Mouse (Mus musculus): Measurements from ENCODE around the gene Yars2. TPM values are rescaled to one million over a fixed set of nuclear protein-coding genes. Genes with fewer than 3 reads are reported as not detected.

Gene Yars2
- polyA plus RNA-seq, 1 experiment from 2014 or later = 38.7 TPM

DNA sequence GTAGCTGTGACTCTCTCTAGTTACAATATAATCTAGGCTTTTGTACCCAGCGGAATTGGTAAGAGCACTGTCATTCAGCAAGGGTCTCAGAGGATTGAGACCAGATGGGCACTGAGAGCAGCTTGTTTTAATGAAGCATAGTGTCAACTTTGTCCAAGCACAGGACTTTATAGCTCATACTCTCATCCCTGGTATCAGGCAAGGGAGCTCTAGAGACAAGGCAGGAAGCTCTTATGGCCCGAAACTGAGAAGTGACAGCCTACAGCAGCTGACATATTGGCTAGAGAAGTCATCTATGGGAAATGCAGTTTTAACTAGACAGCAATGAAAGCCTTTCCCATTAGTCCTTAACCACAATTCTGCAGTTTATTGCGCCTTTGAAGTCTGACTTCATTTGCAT lies 29.8 kb upstream of the Yars2 start:
- Histone ChIP-seq H3K27me3 (ENCODE audit: control insufficient read depth, insufficient read depth, low read length) (no peaks in the 10 kb centered on the region), H3K4me2 (replicated peaks; ENCODE audit: low read depth, low read length) (no peak overlapping the region), H3K9me3 (ENCODE audit: control insufficient read depth, low read length) (no peaks in the 10 kb centered on the region), H3K9ac (ENCODE audit: low read depth, low read length) (no peak overlapping the region), H3K27ac (ENCODE audit: low read depth, low read length) (no peak overlapping the region), H3K4me3 (ENCODE audit: low read depth, low read length) (no peak overlapping the region), H3K4me1 (replicated peaks; ENCODE audit: control insufficient read depth, insufficient read depth, low read length) (no peaks in the 10 kb centered on the region), H3K36me3 (ENCODE audit: control insufficient read depth, insufficient read depth, low read length) (no peaks in the 10 kb centered on the region)
- ATAC-seq (ENCODE audit: low FRiP score) (no peak), DNase-seq (ENCODE audit: low spot score) (no peak)
- WGBS = 45% methylated on average over 3 of the region's 3 CpGs

DNA sequence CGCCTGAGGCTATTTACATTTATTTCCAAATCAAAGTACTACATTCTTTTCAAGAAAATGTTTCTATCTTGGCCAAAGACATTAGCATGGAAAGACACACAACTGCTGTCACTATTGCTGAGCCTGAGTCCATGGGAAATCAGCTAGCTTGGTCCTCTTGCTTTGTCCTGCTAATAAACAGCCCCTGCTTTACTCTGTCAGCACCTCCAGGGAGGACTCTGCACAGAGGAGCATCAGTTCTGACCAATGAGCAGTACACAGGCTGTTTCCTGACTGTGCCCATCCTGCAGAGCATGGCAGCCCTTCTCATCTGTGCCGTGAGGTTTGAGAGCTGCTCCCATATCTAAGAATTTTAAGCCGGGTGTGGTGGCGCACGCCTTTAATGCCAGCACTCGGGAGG lies 29.0 kb upstream of the Yars2 start:
- Histone ChIP-seq H3K27ac (ENCODE audit: low read depth, low read length) (no peak overlapping the region), H3K36me3 (ENCODE audit: control insufficient read depth, insufficient read depth, low read length) (no peaks in the 10 kb centered on the region), H3K4me2 (replicated peaks; ENCODE audit: low read depth, low read length) (no peak overlapping the region), H3K27me3 (ENCODE audit: control insufficient read depth, insufficient read depth, low read length) (no peaks in the 10 kb centered on the region), H3K9me3 (ENCODE audit: control insufficient read depth, low read length) (no peaks in the 10 kb centered on the region), H3K4me3 (ENCODE audit: low read depth, low read length) (no peak overlapping the region), H3K9ac (ENCODE audit: low read depth, low read length) (no peak overlapping the region), H3K4me1 (replicated peaks; ENCODE audit: control insufficient read depth, insufficient read depth, low read length) (no peaks in the 10 kb centered on the region)
- ATAC-seq (ENCODE audit: low FRiP score) (no peak), DNase-seq (ENCODE audit: low spot score) (no peak)
- 88% methylated on average over 6 of the region's 6 CpGs for WGBS

DNA sequence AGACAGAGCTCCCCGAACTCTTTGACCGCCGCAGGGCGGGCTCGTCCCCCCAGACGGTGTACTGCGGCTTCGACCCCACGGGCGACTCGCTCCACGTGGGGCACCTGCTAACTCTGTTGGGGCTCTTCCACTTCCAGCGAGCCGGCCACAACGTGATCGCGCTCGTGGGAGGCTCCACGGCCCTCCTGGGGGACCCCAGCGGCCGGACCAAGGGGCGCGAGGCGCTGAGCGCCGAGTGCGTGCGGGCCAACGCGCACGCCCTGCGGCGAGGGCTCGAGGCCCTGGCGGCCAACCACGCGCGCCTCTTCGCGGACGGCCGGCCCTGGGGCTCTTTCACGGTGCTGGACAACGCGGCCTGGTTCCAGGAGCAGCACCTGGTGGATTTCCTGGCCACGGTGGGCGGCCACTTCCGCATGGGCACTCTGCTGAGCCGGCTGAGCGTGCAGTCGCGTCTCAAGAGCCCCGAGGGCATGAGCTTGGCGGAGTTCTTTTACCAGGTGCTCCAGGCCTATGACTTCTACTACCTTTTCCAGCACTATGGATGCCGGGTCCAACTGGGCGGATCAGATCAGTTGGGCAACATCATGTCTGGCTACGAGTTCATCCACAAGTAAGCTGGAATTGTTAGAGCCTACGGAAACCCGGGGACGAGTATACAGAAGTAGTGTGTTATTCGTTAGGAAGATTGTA lies 518 bp downstream of the Yars2 start:
- no peaks in the 10 kb centered on the region for H3K9me3 ChIP-seq (ENCODE audit: control insufficient read depth, low read length)
- peak; percentile 65 for DNase-seq (ENCODE audit: low spot score)
- H3K4me3 ChIP-seq (ENCODE audit: low read depth, low read length) = peak overlapping the region; percentile 89
- peak overlapping the region; percentile 85 for H3K27ac ChIP-seq (ENCODE audit: low read depth, low read length)
- no peaks in the 10 kb centered on the region for H3K27me3 ChIP-seq (ENCODE audit: control insufficient read depth, insufficient read depth, low read length)
- peak overlapping the region; percentile 80 for H3K4me2 ChIP-seq (replicated peaks; ENCODE audit: low read depth, low read length)
- peak overlapping the region; percentile 66 for H3K9ac ChIP-seq (ENCODE audit: low read depth, low read length)
- H3K36me3 ChIP-seq (ENCODE audit: control insufficient read depth, insufficient read depth, low read length) = 0 out of 2 replicates have a peak, but pooled peaks cover 4% of the 10 kb centered on the region
- H3K4me1 ChIP-seq (replicated peaks; ENCODE audit: control insufficient read depth, insufficient read depth, low read length) = 0 out of 2 replicates have a peak, but pooled peaks cover 2% of the 10 kb centered on the region
- WGBS = under 1% methylated on average over 60 of the region's 61 CpGs
- peak; percentile 76 for ATAC-seq (ENCODE audit: low FRiP score)

DNA sequence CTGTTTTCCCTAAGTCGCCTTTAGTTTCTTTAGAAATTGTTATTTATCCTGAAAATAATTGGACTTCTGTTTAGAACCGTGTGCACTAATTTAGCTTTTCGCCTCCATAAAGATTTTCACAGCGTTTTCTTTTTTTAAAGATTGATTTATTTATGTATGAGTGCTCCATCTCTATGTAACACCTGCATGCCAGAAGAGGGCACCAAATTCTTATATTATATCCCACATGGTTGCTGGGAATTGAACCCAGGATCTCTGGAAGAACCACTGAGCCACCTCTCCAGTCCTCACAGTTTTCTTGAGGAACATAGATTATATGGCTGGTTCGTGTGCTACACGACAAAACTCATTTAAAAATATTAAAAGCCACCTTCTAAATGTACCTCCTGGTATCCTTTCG lies 1.1 kb downstream of the Yars2 start:
- Histone ChIP-seq H3K27ac (ENCODE audit: low read depth, low read length) (0 out of 2 replicates have a peak overlapping the region, but pooled peaks have one; percentile 85), H3K36me3 (ENCODE audit: control insufficient read depth, insufficient read depth, low read length) (0 out of 2 replicates have a peak, but pooled peaks cover 4% of the 10 kb centered on the region), H3K4me2 (replicated peaks; ENCODE audit: low read depth, low read length) (peak overlapping the region; percentile 80), H3K4me3 (ENCODE audit: low read depth, low read length) (peak overlapping the region; percentile 89), H3K27me3 (ENCODE audit: control insufficient read depth, insufficient read depth, low read length) (no peaks in the 10 kb centered on the region), H3K4me1 (replicated peaks; ENCODE audit: control insufficient read depth, insufficient read depth, low read length) (0 out of 2 replicates have a peak, but pooled peaks cover 2% of the 10 kb centered on the region), H3K9me3 (ENCODE audit: control insufficient read depth, low read length) (no peaks in the 10 kb centered on the region), H3K9ac (ENCODE audit: low read depth, low read length) (peak overlapping the region; percentile 66)
- DNase-seq (ENCODE audit: low spot score) (peak; percentile 33), ATAC-seq (ENCODE audit: low FRiP score) (no peak)
- 20% methylated on average over 7 of the region's 7 CpGs for WGBS

DNA sequence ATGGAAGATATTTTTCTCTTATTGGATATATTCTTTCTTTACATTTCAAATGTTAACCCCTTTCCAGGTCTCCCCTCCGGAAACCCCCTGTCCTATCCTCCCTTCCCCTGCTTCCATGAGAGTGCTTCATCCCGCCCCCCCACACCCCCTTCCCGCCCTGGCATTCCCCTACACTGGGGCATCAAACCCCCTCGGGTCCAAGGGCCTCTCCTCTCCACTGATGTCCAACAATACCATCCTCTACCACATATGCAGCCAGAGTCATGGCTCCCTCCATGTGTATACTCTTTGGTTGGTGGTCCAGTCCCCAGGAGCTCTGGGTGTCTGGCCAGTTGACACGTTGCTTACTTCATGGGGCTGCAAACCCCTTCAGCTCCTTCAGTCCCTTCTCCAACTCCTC lies 8.6 kb downstream of the Yars2 start:
- Histone ChIP-seq H3K27me3 (ENCODE audit: control insufficient read depth, insufficient read depth, low read length) (no peaks in the 10 kb centered on the region), H3K4me2 (replicated peaks; ENCODE audit: low read depth, low read length) (no peak overlapping the region), H3K9ac (ENCODE audit: low read depth, low read length) (no peak overlapping the region), H3K36me3 (ENCODE audit: control insufficient read depth, insufficient read depth, low read length) (peaks cover 8% of the 10 kb centered on the region; the same call in 1 of the 2 replicates), H3K9me3 (ENCODE audit: control insufficient read depth, low read length) (no peaks in the 10 kb centered on the region), H3K4me3 (ENCODE audit: low read depth, low read length) (no peak overlapping the region), H3K4me1 (replicated peaks; ENCODE audit: control insufficient read depth, insufficient read depth, low read length) (no peaks in the 10 kb centered on the region), H3K27ac (ENCODE audit: low read depth, low read length) (no peak overlapping the region)
- no peak for DNase-seq (ENCODE audit: low spot score)
- WGBS = 91% methylated on average over 5 of the region's 5 CpGs
- ATAC-seq (ENCODE audit: low FRiP score) = no peak

DNA sequence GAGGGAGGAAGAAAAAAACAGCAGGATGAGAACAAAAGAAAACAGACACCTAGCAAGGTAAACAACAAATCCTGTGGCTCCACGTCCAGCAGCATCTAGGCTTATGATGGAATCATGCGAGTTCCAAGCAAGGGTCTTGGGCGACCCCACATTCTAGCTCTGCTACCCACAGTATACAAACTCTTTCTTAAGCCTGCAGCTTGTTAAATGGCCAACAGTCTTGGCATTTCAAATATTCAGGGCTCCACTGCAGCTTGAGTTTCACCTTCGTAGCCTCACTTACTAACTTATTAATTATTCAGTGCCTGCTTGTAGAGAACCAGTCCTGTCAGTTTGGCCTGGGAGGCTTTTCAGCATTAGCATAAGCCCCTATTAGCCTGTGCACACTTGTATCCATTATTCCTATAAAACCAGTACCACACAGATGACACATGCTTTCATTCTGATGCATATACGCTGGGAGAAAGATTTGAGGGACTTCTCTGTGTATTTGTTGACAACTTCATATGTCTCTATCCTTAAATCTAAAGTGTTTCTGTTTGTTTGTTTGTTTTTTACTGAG lies 23.1 kb downstream of the Yars2 start:
- WGBS = 91% methylated on average over 5 of the region's 5 CpGs
- H3K27ac ChIP-seq (ENCODE audit: low read depth, low read length) = no peak overlapping the region
- DNase-seq (ENCODE audit: low spot score) (no peak), ATAC-seq (ENCODE audit: low FRiP score) (no peak)
- no peaks in the 10 kb centered on the region for H3K4me1 ChIP-seq (replicated peaks; ENCODE audit: control insufficient read depth, insufficient read depth, low read length)
- no peak overlapping the region for H3K9ac ChIP-seq (ENCODE audit: low read depth, low read length)
- H3K9me3 ChIP-seq (ENCODE audit: control insufficient read depth, low read length) = no peaks in the 10 kb centered on the region
- no peaks in the 10 kb centered on the region for H3K27me3 ChIP-seq (ENCODE audit: control insufficient read depth, insufficient read depth, low read length)
- H3K36me3 ChIP-seq (ENCODE audit: control insufficient read depth, insufficient read depth, low read length) = no peaks in the 10 kb centered on the region
- no peak overlapping the region for H3K4me2 ChIP-seq (replicated peaks; ENCODE audit: low read depth, low read length)
- H3K4me3 ChIP-seq (ENCODE audit: low read depth, low read length) = no peak overlapping the region

DNA sequence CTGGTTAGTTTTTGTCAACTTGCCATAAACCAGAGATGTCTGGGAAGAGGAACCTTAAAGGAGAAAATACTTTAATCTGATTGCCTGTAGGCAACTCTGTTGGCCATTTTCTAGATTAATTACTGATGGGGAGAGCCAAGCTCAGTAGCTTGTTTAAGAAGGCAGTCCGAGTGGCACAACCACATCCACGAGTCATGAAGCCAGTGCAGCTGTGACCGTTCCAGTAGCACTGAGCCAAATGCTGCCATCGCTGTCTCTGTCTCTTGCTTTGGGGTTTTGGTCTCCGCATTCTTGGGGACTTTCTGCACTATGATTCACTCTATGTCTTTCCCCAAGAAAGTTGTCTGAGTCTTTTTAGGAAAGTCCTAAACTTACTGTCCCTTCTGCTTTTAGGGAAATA lies 43.7 kb downstream of the Yars2 start:
- DNase-seq (ENCODE audit: low spot score) (no peak), ATAC-seq (ENCODE audit: low FRiP score) (no peak)
- Histone ChIP-seq H3K27ac (ENCODE audit: low read depth, low read length) (no peak overlapping the region), H3K4me3 (ENCODE audit: low read depth, low read length) (no peak overlapping the region), H3K9me3 (ENCODE audit: control insufficient read depth, low read length) (no peaks in the 10 kb centered on the region), H3K27me3 (ENCODE audit: control insufficient read depth, insufficient read depth, low read length) (no peaks in the 10 kb centered on the region), H3K36me3 (ENCODE audit: control insufficient read depth, insufficient read depth, low read length) (no peaks in the 10 kb centered on the region), H3K4me2 (replicated peaks; ENCODE audit: low read depth, low read length) (no peak overlapping the region), H3K9ac (ENCODE audit: low read depth, low read length) (no peak overlapping the region), H3K4me1 (replicated peaks; ENCODE audit: control insufficient read depth, insufficient read depth, low read length) (no peaks in the 10 kb centered on the region)
- 96% methylated on average over 5 of the region's 5 CpGs for WGBS

DNA sequence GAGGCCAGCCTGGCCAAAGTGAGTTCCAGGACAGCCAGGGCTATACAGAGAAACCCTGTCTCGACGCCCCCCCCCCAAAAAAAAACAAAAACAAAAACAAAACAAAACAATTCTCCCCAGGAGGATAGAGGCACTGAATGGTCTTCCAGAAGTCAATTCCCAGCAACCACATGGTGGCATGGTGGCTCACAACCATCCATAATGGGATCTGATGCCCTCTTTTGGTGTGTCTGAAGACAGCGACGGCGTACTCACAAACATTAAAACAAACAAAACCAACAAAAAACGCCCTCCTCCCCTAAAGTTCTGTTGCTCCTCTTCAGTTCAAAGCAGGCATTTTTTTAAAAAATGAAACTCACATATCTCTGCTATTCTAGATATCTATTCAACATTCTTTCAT lies 55.1 kb downstream of the Yars2 start:
- peak; percentile 31 for DNase-seq (ENCODE audit: low spot score)
- Histone ChIP-seq H3K4me1 (replicated peaks; ENCODE audit: control insufficient read depth, insufficient read depth, low read length) (no peaks in the 10 kb centered on the region), H3K27me3 (ENCODE audit: control insufficient read depth, insufficient read depth, low read length) (no peaks in the 10 kb centered on the region), H3K4me2 (replicated peaks; ENCODE audit: low read depth, low read length) (peak overlapping the region; percentile 56), H3K27ac (ENCODE audit: low read depth, low read length) (no peak overlapping the region; the same call in 1 of the 2 replicates), H3K9me3 (ENCODE audit: control insufficient read depth, low read length) (no peaks in the 10 kb centered on the region), H3K36me3 (ENCODE audit: control insufficient read depth, insufficient read depth, low read length) (no peaks in the 10 kb centered on the region), H3K9ac (ENCODE audit: low read depth, low read length) (peak overlapping the region; percentile 76), H3K4me3 (ENCODE audit: low read depth, low read length) (peak overlapping the region; percentile 75)
- no peak for ATAC-seq (ENCODE audit: low FRiP score)
- WGBS = 9% methylated on average over 6 of the region's 6 CpGs
